Mouse (Mus musculus): ENCODE measurements at regions not wholly inside any gene's neighbourhood (a gene's known extent, or its start where the extent isn't known, plus 50 kb on each side); places are given as distances from the start of the nearest gene placed in this dataset.
A peak's percentile ranks its signal among the peaks of the same experiment; 100 is the strongest.

DNA sequence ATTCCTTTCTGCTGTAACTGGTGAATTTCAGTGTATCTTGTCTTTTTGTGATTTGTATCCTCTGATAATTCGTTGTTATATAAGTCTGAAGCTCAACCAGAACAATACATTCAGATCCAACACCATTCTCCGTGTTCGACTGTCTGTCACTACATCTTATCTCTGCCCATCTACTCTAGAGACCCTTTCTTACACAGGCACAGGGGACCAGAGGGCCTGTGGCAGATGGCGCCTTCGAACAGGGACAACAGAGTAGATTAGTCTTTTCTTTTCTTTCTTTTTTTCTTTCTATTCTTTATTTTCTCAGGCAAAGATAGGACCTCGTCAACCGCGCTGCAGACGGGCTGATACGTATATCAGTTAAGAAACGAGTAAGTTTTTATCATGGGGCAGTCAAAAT, 215.3 kb downstream of the Gm21294 start:
- DNase-seq (ENCODE audit: low spot score in 2 of 2) = peak; percentile 1 to 2

Measured in thymus, postnatal 10 days (tissue).